Mouse (Mus musculus): ENCODE results near the gene Acta1. TPM values are rescaled to one million over a fixed set of nuclear protein-coding genes. Genes with fewer than 3 reads are reported as not detected.

The Acta1 gene
- 1 to 10 TPM; 6.4 to 7.6 TPM for total RNA-seq (2021)

- no peak for DNase-seq
Observed at GRCm38 (mm10) chr8:123894502-123895097, at the start of gene Acta1. Gene Acta1, minus strand, starts transcription at chr8:123894751.

- DNase-seq, result no peak
Observed at GRCm38 (mm10) chr8:123929026-123929425, 34.5 kb upstream of the Acta1 start.

- no peak for DNase-seq
Observed at GRCm38 (mm10) chr8:123925671-123926070, 31.1 kb upstream of the Acta1 start.

GRCm38 (mm10) chr8:123924719-123925118, 30.2 kb upstream of the Acta1 start:
- DNase-seq, result peak; percentile 72

- DNase-seq, result no peak
Observed at GRCm38 (mm10) chr8:123914635-123915034, 20.1 kb upstream of the Acta1 start.

GRCm38 (mm10) chr8:123912265-123912664, 17.7 kb upstream of the Acta1 start:
- no peak for DNase-seq

- no peak for DNase-seq
Observed at GRCm38 (mm10) chr8:123907604-123908003, 13.1 kb upstream of the Acta1 start.

- DNase-seq, result no peak
Observed at GRCm38 (mm10) chr8:123902653-123903052, 8.1 kb upstream of the Acta1 start.

- no peak for DNase-seq
Observed at GRCm38 (mm10) chr8:123899366-123899765, 4.8 kb upstream of the Acta1 start.

- no peak for DNase-seq
Observed at GRCm38 (mm10) chr8:123898576-123898975, 4.0 kb upstream of the Acta1 start.

- no peak for DNase-seq
Observed at GRCm38 (mm10) chr8:123896774-123897173, 2.2 kb upstream of the Acta1 start.

- no peak for DNase-seq
Observed at GRCm38 (mm10) chr8:123896366-123896761, 1.8 kb upstream of the Acta1 start.

- no peak for DNase-seq
Observed at GRCm38 (mm10) chr8:123895680-123896365, 1.3 kb upstream of the Acta1 start.

- no peak for DNase-seq
Observed at GRCm38 (mm10) chr8:123895230-123895629, 679 bp upstream of the Acta1 start.

- no peak for DNase-seq
Observed at GRCm38 (mm10) chr8:123893413-123893812, 1.1 kb downstream of the Acta1 start.

- DNase-seq, result no peak
Observed at GRCm38 (mm10) chr8:123892586-123893155, 1.9 kb downstream of the Acta1 start.

- DNase-seq, result peak; percentile 81 to 82
Observed at GRCm38 (mm10) chr8:123891883-123892585, 2.5 kb downstream of the Acta1 start.

- DNase-seq, result peak in 1 of 2 experiments; percentile 55
Observed at GRCm38 (mm10) chr8:123891271-123891670, 3.3 kb downstream of the Acta1 start.

- no peak for DNase-seq
Observed at GRCm38 (mm10) chr8:123889797-123890196, 4.8 kb downstream of the Acta1 start.

GRCm38 (mm10) chr8:123887956-123888355, 6.6 kb downstream of the Acta1 start:
- DNase-seq, result no peak

- no peak for DNase-seq
Observed at GRCm38 (mm10) chr8:123887163-123887562, 7.4 kb downstream of the Acta1 start.

- DNase-seq, result peak; percentile 73 to 77
Observed at GRCm38 (mm10) chr8:123884721-123885565, 9.6 kb downstream of the Acta1 start.

Data from layer of hippocampus, postnatal 36 days (tissue).